Mouse (Mus musculus): ENCODE measurements at regions not wholly inside any gene's neighbourhood (a gene's known extent, or its start where the extent isn't known, plus 50 kb on each side); places are given as distances from the start of the nearest gene placed in this dataset.

GRCm38 (mm10) chr10:96924722-96925121, 307.9 kb downstream of the Btg1 start:
- intact Hi-C loops (cut with DNase I; ENCODE audit: low total_unique reads), result loop anchor here (10.0 kb wide), 1 partner anchor 710 kb away; no protein-coding TSS in a partner anchor
- no peak for DNase-seq

- intact Hi-C loops (cut with DNase I; ENCODE audit: low total_unique reads), result loop anchor here (10.0 kb wide), 1 partner anchor 711 kb away; no protein-coding TSS in a partner anchor
- DNase-seq, result no peak
These were observed 309.0 kb downstream of the Btg1 start for GRCm38 (mm10) chr10:96925771-96926170.

- intact Hi-C loops (cut with DNase I; ENCODE audit: low total_unique reads), result no loop called here
- peak; percentile 41 for DNase-seq
These were observed 317.9 kb downstream of the Btg1 start for GRCm38 (mm10) chr10:96934661-96935060.

GRCm38 (mm10) chr10:96940887-96941518, 324.2 kb downstream of the Btg1 start:
- DNase-seq, result no peak
- intact Hi-C loops (cut with DNase I; ENCODE audit: low total_unique reads), result no loop called here

GRCm38 (mm10) chr10:96944229-96944628, 327.4 kb downstream of the Btg1 start:
- intact Hi-C loops (cut with DNase I; ENCODE audit: low total_unique reads), result no loop called here
- no peak for DNase-seq

- no peak for DNase-seq
- intact Hi-C loops (cut with DNase I; ENCODE audit: low total_unique reads), result no loop called here
These were observed 331.2 kb downstream of the Btg1 start for GRCm38 (mm10) chr10:96947971-96948370.

GRCm38 (mm10) chr10:96948871-96949270, 332.1 kb downstream of the Btg1 start:
- no peak for DNase-seq
- intact Hi-C loops (cut with DNase I; ENCODE audit: low total_unique reads), result no loop called here

- no peak for DNase-seq
- intact Hi-C loops (cut with DNase I; ENCODE audit: low total_unique reads), result no loop called here
These were observed 338.4 kb downstream of the Btg1 start for GRCm38 (mm10) chr10:96955036-96955775.

- intact Hi-C loops (cut with DNase I; ENCODE audit: low total_unique reads), result no loop called here
- DNase-seq, result no peak
These were observed 339.1 kb downstream of the Btg1 start for GRCm38 (mm10) chr10:96955776-96956448.

- no peak for DNase-seq
- intact Hi-C loops (cut with DNase I; ENCODE audit: low total_unique reads), result no loop called here
These were observed 339.6 kb downstream of the Btg1 start for GRCm38 (mm10) chr10:96956449-96956834.

- intact Hi-C loops (cut with DNase I; ENCODE audit: low total_unique reads), result no loop called here
- DNase-seq, result no peak
These were observed 340.2 kb downstream of the Btg1 start for GRCm38 (mm10) chr10:96957019-96957418.

- intact Hi-C loops (cut with DNase I; ENCODE audit: low total_unique reads), result no loop called here
- DNase-seq, result no peak
These were observed 353.0 kb downstream of the Btg1 start for GRCm38 (mm10) chr10:96969825-96970224.

GRCm38 (mm10) chr10:96970737-96971136, 353.9 kb downstream of the Btg1 start:
- no peak for DNase-seq
- intact Hi-C loops (cut with DNase I; ENCODE audit: low total_unique reads), result no loop called here

GRCm38 (mm10) chr10:96971810-96972209, 355.0 kb downstream of the Btg1 start:
- intact Hi-C loops (cut with DNase I; ENCODE audit: low total_unique reads), result no loop called here
- no peak for DNase-seq

GRCm38 (mm10) chr10:96974326-96974977, 357.6 kb downstream of the Btg1 start:
- intact Hi-C loops (cut with DNase I; ENCODE audit: low total_unique reads), result no loop called here

GRCm38 (mm10) chr10:96976691-96977090, 359.9 kb downstream of the Btg1 start:
- intact Hi-C loops (cut with DNase I; ENCODE audit: low total_unique reads), result no loop called here
- no peak for DNase-seq

More at GRCm38 (mm10) chr10:96974326-96974977, 357.6 kb downstream of the Btg1 start:
- DNase-seq, result no peak

GRCm38 (mm10) chr10:96980494-96980831, 363.7 kb downstream of the Btg1 start:
- intact Hi-C loops (cut with DNase I; ENCODE audit: low total_unique reads), result no loop called here
- DNase-seq, result no peak

- no peak for DNase-seq
- intact Hi-C loops (cut with DNase I; ENCODE audit: low total_unique reads), result no loop called here
These were observed 364.2 kb downstream of the Btg1 start for GRCm38 (mm10) chr10:96980832-96981515.

GRCm38 (mm10) chr10:96981516-96981869, 364.7 kb downstream of the Btg1 start:
- no peak for DNase-seq
- intact Hi-C loops (cut with DNase I; ENCODE audit: low total_unique reads), result no loop called here

- no peak for DNase-seq
- intact Hi-C loops (cut with DNase I; ENCODE audit: low total_unique reads), result no loop called here
These were observed 384.1 kb downstream of the Btg1 start for GRCm38 (mm10) chr10:97000871-97001270.

Measured in gastrocnemius, postnatal 14 days (tissue).